Mouse (Mus musculus) layer of hippocampus, postnatal 36 days (tissue): ENCODE measurements at regions not wholly inside any gene's neighbourhood (a gene's known extent, or its start where the extent isn't known, plus 50 kb on each side); places are given as distances from the start of the nearest gene placed in this dataset.
"Not testable (repeated sequence)": the region's sequence is repeated elsewhere in the genome, so short reads cannot be mapped to it uniquely, and the experiment has no call there.

Experiments
- DNase-seq, 2 experiments: peaks; one replicate each; pipeline ENCODE4 v3.0.0; 2022

- DNase-seq: no peak
Observed at GRCm38 (mm10) chr19:27031030-27031700, 145.5 kb downstream of the Gm815 start.

GRCm38 (mm10) chr19:27032621-27033020 lies 146.9 kb downstream of the Gm815 start:
- no peak for DNase-seq

GRCm38 (mm10) chr19:27038298-27038697 lies 152.6 kb downstream of the Gm815 start:
- no peak for DNase-seq

GRCm38 (mm10) chr19:27040321-27041025 lies 154.8 kb downstream of the Gm815 start:
- DNase-seq: no peak

- DNase-seq: peak; percentile 55 to 59
Observed at GRCm38 (mm10) chr19:27066449-27067181, 149.7 kb upstream of the Vldlr start.

- DNase-seq: no peak
Observed at GRCm38 (mm10) chr19:27073281-27073680, 143.0 kb upstream of the Vldlr start.

GRCm38 (mm10) chr19:27075019-27075418 lies 141.3 kb upstream of the Vldlr start:
- DNase-seq: no peak

- no peak for DNase-seq
Observed at GRCm38 (mm10) chr19:27076920-27077512, 139.3 kb upstream of the Vldlr start.

GRCm38 (mm10) chr19:27087344-27087743 lies 128.9 kb upstream of the Vldlr start:
- DNase-seq: no peak

- no peak for DNase-seq
Observed at GRCm38 (mm10) chr19:27087833-27088232, 128.5 kb upstream of the Vldlr start.

- DNase-seq: no peak
Observed at GRCm38 (mm10) chr19:27089099-27089498, 127.2 kb upstream of the Vldlr start.

- no peak for DNase-seq
Observed at GRCm38 (mm10) chr19:27091603-27092002, 124.7 kb upstream of the Vldlr start.

GRCm38 (mm10) chr19:27094777-27095478 lies 121.4 kb upstream of the Vldlr start:
- no peak for DNase-seq

GRCm38 (mm10) chr19:27099921-27100320 lies 116.4 kb upstream of the Vldlr start:
- DNase-seq: no peak

- no peak for DNase-seq
Observed at GRCm38 (mm10) chr19:27110437-27110836, 105.8 kb upstream of the Vldlr start.

GRCm38 (mm10) chr19:27120876-27121275 lies 95.4 kb upstream of the Vldlr start:
- DNase-seq: no peak

- no peak for DNase-seq
Observed at GRCm38 (mm10) chr19:27122348-27122747, 93.9 kb upstream of the Vldlr start.

GRCm38 (mm10) chr19:27123334-27123733 lies 93.0 kb upstream of the Vldlr start:
- DNase-seq: peak; percentile 64

GRCm38 (mm10) chr19:27123806-27124469 lies 92.3 kb upstream of the Vldlr start:
- peak; percentile 27 to 35 for DNase-seq

- DNase-seq: not testable (repeated sequence)
Observed at GRCm38 (mm10) chr19:27128501-27128900, 87.8 kb upstream of the Vldlr start.

GRCm38 (mm10) chr19:27134360-27134759 lies 81.9 kb upstream of the Vldlr start:
- no peak for DNase-seq

- DNase-seq: no peak
Observed at GRCm38 (mm10) chr19:27140892-27141291, 75.4 kb upstream of the Vldlr start.
